Mouse (Mus musculus): Measurements from ENCODE around the gene Inafm2.
A peak's percentile ranks its signal among the peaks of the same experiment; 100 is the strongest.

Gene Inafm2

DNA sequence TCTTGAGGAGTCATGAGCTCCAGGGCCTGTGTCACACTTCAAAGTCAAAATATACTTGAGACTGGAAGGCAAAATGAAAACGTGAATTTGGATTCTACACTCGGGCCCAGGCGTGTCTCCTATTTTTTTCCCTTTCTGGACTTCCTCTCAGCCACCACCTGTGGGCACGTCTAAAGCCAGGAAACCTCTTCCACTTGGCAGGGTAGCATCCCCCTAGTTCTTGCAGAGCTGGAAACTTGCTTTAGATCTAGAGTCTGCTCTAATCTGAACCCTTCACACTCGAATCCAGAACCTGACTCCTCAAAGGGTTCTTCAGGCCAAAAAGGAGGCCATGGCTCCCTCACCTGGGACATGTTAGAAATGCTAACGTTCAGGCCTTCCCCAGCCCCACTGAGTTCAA, 9.8 kb downstream of the Inafm2 start:
- DNase-seq (ENCODE audit: low spot score in 2 of 2) = no peak

DNA sequence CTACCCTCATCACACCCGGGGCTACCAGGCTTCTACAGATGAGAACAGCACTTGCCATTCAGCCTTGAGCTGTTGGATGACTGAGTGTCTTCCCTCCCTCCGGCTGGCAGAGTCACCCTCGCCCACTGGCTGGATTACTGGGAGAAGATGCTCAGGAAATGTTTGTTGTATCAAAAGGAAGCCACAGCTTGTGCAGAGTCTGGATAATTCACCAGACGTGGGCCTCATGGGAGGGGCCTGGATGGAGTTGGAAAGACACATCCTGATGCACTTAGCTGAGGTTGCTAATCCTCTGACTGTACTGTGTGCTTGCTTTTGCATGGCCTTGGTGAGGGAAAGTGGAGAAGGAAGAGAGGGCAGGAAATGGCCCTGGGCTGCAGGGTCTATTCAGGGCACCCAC, 10.5 kb downstream of the Inafm2 start:
- DNase-seq (ENCODE audit: low spot score in 2 of 2) = no peak

DNA sequence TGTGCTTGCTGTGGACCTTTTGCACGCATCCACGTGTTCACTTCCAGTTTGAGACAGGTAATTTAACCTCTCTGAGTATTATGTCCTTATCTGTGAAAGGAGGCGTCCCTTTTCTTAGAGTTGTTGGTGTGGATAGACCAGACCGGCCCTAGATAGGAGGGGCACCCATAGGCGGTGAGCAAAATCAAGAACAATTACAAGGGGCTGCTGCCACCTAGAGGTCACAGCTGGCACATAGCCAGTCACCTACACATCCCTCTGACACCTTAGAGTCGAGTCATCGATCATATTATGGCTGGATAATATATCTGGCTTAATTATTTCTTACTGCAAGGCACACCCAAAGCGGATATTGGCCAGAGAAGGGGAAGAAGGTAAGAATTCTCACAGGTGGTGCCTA, 14.3 kb downstream of the Inafm2 start:
- peak in 1 of 2 experiments; percentile 39 for DNase-seq (ENCODE audit: low spot score in 2 of 2)

DNA sequence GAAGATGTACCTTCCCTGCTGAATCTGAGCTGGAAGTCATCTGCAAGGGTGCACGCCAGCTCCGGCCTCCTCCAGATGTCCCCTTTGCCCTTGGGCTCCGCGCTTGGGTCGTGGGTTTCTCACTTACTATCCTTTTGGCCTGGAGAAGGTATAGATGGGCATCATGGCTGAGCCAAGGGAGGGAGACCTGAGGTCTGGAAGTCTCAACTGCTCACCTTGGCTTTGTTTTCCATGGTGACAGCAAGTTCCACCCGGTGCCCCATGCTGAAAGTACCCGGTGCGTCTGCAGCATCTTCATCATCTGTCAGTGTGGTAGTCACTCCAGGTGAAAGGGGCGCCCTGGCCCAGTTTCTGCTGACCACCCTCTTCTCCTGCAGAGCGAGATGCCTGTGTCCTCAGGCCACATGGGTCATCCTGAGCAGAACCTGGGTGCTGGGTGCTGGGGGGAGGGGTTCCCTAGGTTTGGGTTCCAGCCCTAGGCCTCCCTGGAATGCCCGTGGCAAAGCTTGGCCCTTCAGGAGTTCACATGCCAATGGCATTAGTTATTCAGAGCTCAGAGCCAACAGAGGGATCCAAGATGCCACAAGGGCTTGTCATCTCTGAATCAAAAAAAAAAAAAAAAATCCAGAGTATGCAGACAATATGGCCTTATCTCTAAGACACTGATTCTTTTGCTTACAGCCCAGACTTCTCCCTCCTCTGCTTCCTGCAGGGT, 14.9 kb downstream of the Inafm2 start:
- no peak for DNase-seq (ENCODE audit: low spot score in 2 of 2)

DNA sequence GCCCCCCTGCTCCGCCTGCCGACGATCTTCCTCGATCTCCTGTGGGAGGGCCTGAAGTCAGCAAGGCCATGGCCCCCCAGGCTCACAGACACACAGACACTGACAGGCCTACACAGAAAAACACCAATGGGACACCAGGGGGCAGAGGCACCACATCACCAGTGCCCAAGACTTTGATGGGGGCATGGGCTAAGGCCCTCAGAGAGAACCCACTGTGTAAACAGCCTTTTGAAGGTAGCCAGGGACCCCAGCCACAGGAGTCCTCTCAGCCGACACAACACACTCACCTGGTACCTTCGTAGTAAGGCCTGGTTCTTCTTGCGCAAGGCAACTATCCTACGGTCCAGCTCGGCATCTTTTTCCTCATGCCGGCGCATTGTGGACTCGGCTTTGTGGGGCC, 15.8 kb downstream of the Inafm2 start:
- no peak for DNase-seq (ENCODE audit: low spot score in 2 of 2)

DNA sequence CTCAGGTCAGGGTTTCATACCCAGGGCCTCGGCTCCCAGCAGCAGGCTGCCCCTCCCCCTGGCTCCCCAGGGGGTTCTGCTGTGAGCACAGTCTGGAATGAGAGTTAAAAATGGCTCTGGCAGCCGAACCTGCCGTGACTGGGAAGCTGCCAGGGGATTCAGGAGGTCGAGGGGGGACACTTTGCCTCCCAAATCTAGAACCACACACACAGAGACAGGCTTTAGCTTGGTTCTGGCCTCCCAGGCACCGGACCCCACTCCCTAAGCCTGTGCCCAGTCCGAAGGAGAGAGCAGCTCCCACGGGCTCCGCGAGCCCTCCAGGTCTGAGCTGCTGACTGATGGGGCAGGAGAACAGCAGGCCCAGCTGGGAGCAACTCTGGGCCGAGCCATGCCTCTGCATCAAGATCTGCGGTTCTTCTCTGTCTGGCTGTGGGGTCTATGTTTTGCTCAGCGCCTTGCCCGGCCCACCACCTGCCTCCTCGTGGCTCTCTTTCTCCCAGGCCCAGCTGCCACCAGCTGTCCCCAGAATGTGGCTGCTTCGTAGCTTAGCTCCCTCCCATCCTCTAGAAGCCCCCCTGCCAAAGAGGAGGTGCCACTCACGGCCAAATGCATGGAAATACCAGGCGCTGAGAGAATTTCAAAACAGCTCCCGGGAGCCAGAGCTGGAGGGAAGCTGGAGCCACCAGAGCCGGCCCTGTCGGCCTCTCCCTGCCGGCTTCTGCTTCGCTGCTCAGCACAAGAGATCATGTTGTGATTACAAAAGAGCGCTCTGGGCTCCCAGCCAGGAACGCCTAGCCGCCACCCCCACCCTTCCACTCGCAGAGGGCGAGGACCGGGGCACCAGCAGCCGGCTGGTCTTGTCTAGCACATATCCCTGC, 16.6 kb downstream of the Inafm2 start, which contains the start of gene Ccdc9b:
TSS of gene Ccdc9b (minus strand) at position 756 of the 878 bp plus-strand sequence.
- peak; percentile 77 for DNase-seq (ENCODE audit: low spot score in 2 of 2)

DNA sequence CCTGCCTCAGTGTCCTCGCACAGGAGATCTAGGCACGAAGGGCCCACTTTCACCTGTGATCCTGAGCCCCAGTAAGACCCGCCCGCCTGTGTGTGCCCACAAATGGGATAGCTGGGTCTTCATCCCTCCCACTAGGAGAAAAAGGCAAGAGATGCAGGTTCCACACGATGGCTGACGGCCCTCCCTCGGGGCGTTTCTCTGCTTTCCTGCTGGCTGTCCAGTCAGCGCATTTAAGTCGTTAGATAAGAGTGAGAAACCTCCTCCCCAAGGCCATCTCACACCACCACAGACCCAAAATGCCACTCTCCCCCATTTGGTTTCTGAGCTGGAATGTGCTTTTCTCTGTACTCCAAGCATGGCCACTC, 17.2 kb downstream of the Inafm2 start:
- no peak for DNase-seq (ENCODE audit: low spot score in 2 of 2)

DNA sequence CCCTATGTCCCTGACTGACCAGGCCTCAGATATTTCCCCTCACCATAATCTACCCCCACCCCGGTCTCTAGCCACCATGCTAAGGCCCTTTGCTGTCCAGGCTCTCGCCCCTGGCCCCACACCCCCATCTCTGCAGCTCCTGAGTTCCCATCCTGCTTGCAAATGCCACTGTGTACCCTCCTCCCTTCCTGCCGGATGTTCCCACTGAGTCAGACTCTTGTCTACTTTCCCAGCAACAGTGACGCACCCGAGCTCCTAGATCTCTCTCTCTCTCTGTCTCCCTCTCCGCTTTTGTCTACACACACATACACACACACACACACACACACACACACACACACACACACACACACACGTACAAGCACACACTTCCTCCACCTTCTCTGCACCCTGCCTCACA, 17.9 kb downstream of the Inafm2 start:
- peak in 1 of 2 experiments; percentile 69 for DNase-seq (ENCODE audit: low spot score in 2 of 2)

DNA sequence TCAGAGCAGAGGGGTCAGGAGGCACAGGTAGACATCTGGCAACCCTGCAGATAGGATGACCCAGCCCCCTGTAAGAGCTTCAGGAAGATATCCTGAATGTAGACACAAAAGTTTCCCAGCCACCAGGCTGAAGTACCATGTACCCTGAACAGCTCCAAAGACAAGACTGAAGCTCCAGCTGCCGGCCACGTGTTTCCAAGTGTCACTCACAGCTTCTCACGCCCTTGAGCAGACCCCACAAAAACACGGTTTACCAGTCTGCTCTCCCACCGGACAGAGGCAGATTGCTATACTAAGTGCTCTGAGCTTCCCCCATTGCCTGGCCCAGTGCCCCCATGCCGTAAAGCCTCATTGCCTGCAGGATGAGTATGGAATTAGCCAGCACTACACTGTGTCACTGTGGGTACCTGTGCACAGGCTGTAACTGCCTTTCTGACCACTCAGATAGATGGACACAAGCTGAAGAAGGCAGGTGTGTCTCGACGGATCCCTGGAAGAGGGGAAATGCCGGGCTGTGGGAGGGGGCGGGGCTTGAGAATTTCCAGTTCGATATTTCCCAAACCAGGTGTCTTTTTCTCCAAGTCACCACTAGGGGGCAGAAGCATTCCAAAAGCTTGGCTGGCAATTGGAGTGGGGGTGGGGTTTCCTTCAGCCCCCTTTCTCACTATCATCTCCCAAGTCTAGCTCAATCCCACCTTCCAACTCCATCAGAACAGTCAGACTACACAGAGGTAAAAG, 18.7 kb downstream of the Inafm2 start:
- DNase-seq (ENCODE audit: low spot score in 2 of 2) = no peak

DNA sequence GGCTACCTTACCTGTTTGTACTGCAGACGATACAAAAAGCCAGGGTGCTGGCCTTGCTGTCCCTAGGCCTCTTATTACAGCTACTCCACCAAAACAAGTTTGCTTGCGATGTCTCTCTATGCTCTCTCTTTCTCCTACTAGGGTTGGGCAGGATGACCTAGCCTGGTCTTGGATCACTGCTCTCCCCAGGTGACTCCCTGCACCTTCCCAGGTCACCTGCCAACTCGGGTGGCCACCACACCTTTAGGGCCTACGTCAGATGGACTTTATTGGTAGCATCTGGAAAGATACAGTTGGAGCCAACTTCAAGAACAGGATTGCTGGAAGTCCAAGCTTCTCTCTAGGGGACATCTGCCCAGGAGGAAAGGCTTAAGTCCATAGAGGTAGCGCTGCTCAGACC, 19.3 kb downstream of the Inafm2 start:
- DNase-seq (ENCODE audit: low spot score in 2 of 2) = no peak

DNA sequence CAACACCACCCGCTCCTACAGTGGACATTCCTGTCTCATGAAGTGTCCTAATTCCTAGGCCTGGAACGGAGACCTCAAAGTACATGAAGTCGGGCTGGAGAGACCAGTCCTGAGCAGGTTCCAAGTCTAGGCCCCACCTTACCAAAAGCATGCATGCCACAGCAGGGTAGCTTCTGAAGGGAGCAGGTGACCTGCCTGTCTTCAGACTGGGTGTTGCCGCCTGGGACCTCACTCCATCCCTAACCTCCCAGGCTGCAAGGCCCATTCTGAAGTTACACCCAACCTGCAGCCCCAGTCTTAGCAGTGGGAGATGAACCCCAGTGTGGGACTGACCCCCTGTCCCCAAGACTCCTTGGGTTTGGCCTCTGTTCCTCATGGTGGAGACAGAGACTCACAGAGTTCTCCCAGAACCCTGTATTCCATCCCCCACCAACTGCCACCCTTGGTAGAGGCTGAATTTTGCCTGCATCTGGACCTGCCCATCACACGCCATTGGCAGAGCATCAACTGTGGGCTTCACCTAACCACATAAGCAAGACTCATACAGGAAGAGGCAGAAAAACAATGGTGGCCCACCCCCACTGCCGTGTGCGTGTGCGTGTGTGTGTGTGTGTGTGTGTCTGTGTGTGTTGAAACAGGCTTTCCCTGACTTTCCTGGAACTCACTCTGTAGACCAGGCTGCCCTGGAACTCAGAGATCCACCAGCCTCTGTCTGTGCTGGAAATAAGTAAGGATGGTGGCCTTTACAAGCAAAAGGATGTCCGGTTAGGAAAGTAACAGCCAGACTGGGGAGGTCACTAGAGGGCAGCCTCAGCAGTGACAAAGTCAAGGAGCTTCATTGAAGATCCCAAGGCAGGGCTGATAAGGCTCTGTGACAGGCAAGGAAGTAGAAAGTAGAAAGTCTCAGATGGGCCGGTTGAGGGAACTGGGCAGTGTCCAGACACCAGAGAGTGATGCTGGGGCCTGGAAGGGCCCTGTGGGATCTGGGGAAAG, 20.8 kb downstream of the Inafm2 start:
- DNase-seq (ENCODE audit: low spot score in 2 of 2) = no peak

DNA sequence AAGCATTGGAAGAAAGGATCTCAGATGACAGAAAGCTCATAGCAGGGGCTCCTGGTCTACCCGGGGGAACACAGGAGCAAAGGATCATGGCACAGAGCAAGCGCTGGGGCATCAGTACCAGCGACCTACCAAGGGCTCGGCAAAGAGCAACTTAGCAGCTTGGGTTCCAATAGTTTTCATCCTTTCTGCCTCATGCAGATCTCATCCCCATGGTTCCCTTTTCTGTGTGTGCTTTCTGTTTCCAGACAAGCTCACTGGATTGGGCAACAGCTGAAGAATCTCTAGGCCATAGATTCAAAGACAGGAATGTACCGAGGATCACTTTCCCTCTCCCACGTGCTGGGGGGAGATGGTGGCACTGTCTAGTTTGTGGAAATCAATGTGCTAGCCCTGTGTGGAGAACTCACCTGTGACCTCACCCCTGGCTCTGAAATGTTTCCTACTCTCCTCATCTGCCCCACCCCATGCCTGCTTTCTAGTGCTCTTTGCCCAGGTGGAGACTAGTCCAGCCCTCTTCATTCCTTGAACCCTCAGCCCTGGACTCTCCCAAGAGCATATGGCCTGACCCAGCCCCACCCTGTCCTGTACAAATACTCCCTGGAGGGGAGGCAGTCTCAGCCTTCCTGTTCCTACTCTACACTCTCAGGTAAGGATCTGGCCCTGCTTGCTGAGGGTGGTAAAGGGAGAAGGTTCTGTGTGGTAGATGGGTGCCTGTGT, 26.8 kb downstream of the Inafm2 start, which contains the start of gene Phgr1:
TSS of gene Phgr1 (plus strand) at position 612 of the 717 bp plus-strand sequence.
- DNase-seq (ENCODE audit: low spot score in 2 of 2) = no peak

DNA sequence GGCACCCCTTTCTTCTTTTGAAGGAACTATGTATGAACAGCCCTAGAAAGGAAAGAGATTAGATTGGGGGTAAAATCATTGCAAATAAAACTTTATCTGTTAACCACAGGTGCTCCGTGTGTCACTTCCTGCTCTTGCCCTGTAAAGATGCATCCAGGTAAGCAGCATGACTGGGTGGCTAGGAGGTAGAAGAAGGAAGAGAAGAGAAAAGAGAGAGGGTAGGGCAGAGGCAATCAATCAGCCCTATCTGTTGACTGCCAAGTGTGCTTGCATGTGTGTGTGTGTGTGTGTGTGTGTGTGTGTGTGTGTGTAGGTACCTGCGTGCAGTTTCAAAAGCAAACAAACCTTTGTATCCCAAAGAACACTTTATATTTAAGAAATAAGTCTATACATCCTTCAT, 29.0 kb downstream of the Inafm2 start:
- no peak for DNase-seq (ENCODE audit: low spot score in 2 of 2)

DNA sequence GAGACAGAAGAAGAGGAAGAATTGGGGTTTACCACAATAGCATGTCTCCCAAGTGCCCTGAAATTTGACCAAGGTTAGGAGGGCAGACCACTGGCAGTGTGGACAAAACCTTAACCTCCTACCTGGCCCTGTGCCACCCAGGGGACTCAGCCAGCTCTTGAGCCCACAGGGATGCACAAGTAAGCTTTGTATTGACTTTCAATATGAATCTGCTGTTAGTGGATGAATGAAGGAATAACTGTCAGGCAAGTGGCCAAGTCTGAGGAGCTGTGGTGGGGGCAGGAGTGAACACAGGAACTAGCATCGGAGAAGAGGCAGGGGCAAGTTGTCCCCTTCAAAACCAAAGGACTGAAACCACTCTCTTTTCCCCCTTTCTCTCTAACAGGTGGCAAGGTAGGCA, 29.8 kb downstream of the Inafm2 start:
- no peak for DNase-seq (ENCODE audit: low spot score in 2 of 2)

DNA sequence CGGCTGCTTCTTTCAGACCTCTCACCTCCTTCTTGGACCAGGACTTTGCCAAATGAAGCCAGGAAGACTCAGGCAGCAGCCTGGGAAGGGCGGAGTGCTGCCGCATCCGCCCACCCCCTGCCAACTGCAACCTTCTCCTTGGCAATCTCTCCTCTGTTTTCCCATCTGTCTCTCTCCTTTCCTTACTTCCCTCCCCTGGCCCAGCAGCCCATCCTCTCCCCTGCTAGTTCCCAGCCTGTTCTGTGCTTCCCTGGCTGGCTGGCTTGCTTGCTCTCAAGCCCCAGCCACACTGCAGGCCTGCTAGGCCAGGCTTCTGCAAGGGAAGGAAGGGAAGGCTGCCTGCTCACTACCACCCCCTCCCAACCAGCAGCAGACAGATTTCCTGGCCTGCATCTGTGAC, 30.3 kb downstream of the Inafm2 start:
- peak; percentile 68 to 81 for DNase-seq (ENCODE audit: low spot score in 2 of 2)

DNA sequence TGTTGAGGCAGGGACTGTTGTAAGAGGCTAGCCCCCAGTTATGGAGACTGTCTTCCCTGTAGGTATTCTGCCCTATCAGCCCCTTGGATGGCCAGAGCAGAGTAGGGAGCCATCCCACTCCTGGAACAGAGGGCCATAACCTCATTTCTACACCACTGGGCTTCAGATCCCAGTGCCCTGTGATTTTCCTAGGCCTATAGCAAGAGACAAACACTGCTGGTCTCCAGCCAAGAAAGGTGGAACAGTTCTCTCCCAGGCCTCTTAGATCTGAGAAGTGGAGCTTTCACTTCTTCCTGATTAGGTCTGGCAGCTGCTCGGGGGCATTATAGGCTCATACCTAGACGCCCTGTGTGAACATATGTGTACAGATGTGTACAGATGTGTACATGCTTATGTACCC, 30.7 kb downstream of the Inafm2 start:
- no peak for DNase-seq (ENCODE audit: low spot score in 2 of 2)

DNA sequence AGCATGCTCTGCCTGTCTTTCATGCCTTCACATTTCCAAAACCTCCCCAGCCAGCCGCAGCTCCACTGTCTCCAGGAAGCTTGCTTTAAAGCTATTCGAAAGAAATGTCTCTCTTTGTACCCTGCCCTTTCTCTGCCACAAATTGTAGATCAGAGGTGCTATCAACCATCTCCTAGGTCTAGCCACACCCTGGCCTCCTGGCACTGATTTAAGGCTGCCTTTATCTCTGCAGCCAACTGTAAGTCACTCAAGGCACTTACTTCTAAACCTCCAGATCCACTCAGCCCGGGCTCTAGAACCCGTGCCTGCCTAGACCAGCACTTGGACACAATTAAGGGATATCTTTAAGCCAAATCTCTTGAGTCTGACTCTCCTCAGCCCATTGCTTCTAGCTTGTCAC, 32.9 kb downstream of the Inafm2 start:
- DNase-seq (ENCODE audit: low spot score in 2 of 2) = no peak

DNA sequence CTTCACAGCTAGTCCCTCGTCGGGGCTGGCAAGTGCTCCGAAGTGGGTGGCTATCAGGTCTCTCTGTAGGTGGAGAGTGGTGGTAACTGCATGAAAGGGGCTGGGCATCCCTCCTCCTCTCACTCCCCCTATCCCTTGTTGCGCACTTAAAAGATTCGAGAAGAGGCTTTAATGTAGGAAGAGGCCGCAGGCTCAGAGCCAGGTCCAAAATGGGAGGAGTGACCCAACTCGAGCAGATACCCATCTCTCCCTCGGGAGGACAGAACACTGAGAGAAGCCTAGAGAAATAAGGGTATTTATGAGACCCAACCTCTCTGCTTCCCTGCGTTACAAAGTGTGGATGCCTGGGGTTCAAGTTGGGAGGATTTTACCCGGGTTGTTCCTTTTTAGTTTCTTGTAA, 33.5 kb downstream of the Inafm2 start:
- no peak for DNase-seq (ENCODE audit: low spot score in 2 of 2)

DNA sequence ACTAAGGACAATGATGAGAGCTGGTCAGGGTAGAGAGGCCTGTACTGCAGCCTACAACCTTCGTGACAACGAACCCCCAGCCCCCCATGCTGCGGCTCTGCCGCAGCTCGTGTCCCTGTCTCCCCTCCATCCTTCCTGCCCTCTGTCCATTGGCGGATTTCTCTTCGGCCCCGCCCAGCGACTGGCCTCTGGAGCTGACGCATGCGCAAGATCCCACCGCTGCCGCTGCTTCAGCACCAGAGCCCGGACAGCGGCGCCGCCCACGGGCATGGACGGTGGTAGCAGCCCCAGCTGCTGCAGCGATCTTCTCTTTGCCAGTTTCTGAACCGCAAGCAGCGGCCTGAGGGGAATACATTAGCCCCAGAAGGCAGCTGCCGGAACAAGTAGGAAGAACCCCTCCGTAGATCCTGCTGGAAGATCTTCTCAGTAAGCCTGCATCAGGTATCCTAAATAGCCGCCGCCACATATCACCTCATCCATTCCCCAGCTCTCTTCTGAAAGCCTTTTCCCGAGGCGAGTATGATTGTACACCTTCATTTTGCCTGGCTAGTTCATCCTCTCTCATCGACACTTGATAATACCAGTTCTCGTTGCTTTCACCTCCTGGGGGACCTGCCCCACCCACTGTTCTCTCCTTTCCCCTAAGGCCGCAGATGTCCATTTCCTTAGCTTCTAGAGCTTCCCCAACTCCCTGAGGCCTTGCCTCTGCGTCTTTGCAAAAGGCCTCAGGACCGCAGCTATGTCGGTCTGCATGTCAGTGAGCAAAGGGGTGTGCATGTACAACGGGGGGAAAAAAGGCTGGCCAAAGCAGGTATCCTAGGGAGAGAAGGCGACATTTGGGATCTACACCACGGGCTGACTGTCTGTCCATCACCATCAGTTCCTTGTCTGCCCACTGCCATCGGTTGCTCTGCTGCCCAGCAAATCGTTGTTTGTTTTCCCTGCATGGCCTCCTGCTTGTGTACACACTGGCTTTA, 34.2 kb downstream of the Inafm2 start, which contains the start of gene Disp2:
TSS of gene Disp2 (plus strand) at position 216 of the 977 bp plus-strand sequence.
- peak; percentile 93 for DNase-seq (ENCODE audit: low spot score in 2 of 2)
